Mouse (Mus musculus) embryonic fibroblast, embryonic 13.5 days (primary cell): ENCODE data around the gene Zbtb42.

Experiments
- CTCF ChIP-seq: IDR thresholded peaks from 2 replicates; pipeline ENCODE4 v1.5.1; 2011; ENCODE audit warnings: mild to moderate bottlenecking, control low read depth, low read length, moderate library complexity, borderline replicate concordance; ENCODE audit not compliant: insufficient read depth
- POLR2A ChIP-seq: IDR thresholded peaks from 2 replicates; pipeline ENCODE4 v1.6.1; 2011; ENCODE audit warnings: low read depth, mild to moderate bottlenecking, control low read depth, low read length, moderate library complexity

DNA sequence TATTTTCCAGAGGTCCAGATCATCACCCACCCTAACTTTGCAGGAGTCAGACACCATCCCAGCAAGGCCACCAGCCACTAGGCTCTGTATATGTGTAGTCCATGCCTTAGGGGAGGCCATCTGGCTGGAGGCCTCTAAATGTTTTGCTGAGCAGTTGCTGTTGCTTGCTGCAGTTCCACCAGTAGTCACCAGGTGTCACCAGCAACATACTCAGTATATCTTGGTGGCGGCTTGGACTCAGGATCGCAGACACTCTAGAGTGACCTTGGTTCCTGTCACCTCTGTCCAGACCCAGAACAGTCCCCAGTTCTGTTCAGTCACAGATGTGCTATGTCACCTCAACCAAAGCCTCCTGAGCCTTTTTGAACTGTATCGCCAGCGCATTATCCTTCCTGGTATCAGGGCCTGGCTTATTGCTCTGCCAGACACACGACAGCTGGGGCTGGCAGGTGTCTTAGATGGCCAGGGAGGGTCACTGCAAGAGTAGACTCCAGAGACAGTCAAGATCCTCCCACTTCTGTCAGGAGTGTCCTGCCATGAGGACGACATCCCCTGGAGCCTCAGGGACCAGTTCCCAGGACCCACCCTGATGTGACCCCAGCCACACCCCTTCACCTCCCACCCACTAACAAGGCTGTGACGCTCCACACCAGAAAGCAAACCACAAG, 25.3 kb upstream of the Zbtb42 start:
- TF ChIP-seq CTCF (peak; percentile 74; the same call in 1 of the 2 replicates), POLR2A (no peak)
